Mouse (Mus musculus): Measurements from ENCODE around the gene Krt27. TPM values are rescaled to one million over a fixed set of nuclear protein-coding genes. Genes with fewer than 3 reads are reported as not detected.

Krt27 gene
- not detected for polyA plus RNA-seq (2014; fragmentation: Illumina TruSeq; extraction: RNeasy Lipid Tissue Mini Kit (QIAGEN cat#74804); ENCODE audit: low read depth, low replicate concordance)

GRCm38 (mm10) chr11:99351004-99351403 lies at the start of gene Krt27:
TSS of gene Krt27 (minus strand) at chr11:99351104.

GRCm38 (mm10) chr11:99389264-99389663 lies 38.4 kb upstream of the Krt27 start, which contains the start of gene Krt10:
TSS of gene Krt10 (minus strand) at chr11:99389364.

GRCm38 (mm10) chr11:99374803-99375202 lies 23.9 kb upstream of the Krt27 start, which contains the start of gene Krt28:
TSS of gene Krt28 (minus strand) at chr11:99374903.

GRCm38 (mm10) chr11:99337866-99338265 lies 13.0 kb downstream of the Krt27 start, which contains the start of gene Krt26:
TSS of gene Krt26 (minus strand) at chr11:99337966.

GRCm38 (mm10) chr11:99322851-99323250 lies 28.1 kb downstream of the Krt27 start, which contains the start of gene Krt25:
TSS of gene Krt25 (minus strand) at chr11:99322951.

Other genes starting within 250 kb of the Krt27 start
- not detected for gene Ccr7, start 196.0 kb downstream of the Krt27 start, polyA plus RNA-seq (2014; fragmentation: Illumina TruSeq; extraction: RNeasy Lipid Tissue Mini Kit (QIAGEN cat#74804); ENCODE audit: low read depth, low replicate concordance)
- 138 TPM for gene Smarce1, start 120.1 kb downstream of the Krt27 start, polyA plus RNA-seq (2014; fragmentation: Illumina TruSeq; extraction: RNeasy Lipid Tissue Mini Kit (QIAGEN cat#74804); ENCODE audit: low read depth, low replicate concordance)
- gene Krt222, start 107.0 kb downstream of the Krt27 start, polyA plus RNA-seq (2014; fragmentation: Illumina TruSeq; extraction: RNeasy Lipid Tissue Mini Kit (QIAGEN cat#74804); ENCODE audit: low read depth, low replicate concordance): 6.1 TPM
- gene Krt24, start 65.8 kb downstream of the Krt27 start, polyA plus RNA-seq (2014; fragmentation: Illumina TruSeq; extraction: RNeasy Lipid Tissue Mini Kit (QIAGEN cat#74804); ENCODE audit: low read depth, low replicate concordance): not detected
- not detected for gene Krt25, start 28.2 kb downstream of the Krt27 start, polyA plus RNA-seq (2014; fragmentation: Illumina TruSeq; extraction: RNeasy Lipid Tissue Mini Kit (QIAGEN cat#74804); ENCODE audit: low read depth, low replicate concordance)
- not detected for gene Krt26, start 13.1 kb downstream of the Krt27 start, polyA plus RNA-seq (2014; fragmentation: Illumina TruSeq; extraction: RNeasy Lipid Tissue Mini Kit (QIAGEN cat#74804); ENCODE audit: low read depth, low replicate concordance)
- gene Krt28, start 23.8 kb upstream of the Krt27 start, polyA plus RNA-seq (2014; fragmentation: Illumina TruSeq; extraction: RNeasy Lipid Tissue Mini Kit (QIAGEN cat#74804); ENCODE audit: low read depth, low replicate concordance): not detected
- gene Krt10, start 38.3 kb upstream of the Krt27 start, polyA plus RNA-seq (2014; fragmentation: Illumina TruSeq; extraction: RNeasy Lipid Tissue Mini Kit (QIAGEN cat#74804); ENCODE audit: low read depth, low replicate concordance): 14.8 TPM
- not detected for gene Krt12, start 71.2 kb upstream of the Krt27 start, polyA plus RNA-seq (2014; fragmentation: Illumina TruSeq; extraction: RNeasy Lipid Tissue Mini Kit (QIAGEN cat#74804); ENCODE audit: low read depth, low replicate concordance)
- not detected for gene Krt20, start 87.0 kb upstream of the Krt27 start, polyA plus RNA-seq (2014; fragmentation: Illumina TruSeq; extraction: RNeasy Lipid Tissue Mini Kit (QIAGEN cat#74804); ENCODE audit: low read depth, low replicate concordance)
- not detected for gene Krt23, start 142.0 kb upstream of the Krt27 start, polyA plus RNA-seq (2014; fragmentation: Illumina TruSeq; extraction: RNeasy Lipid Tissue Mini Kit (QIAGEN cat#74804); ENCODE audit: low read depth, low replicate concordance)
- gene Krt39, start 170.2 kb upstream of the Krt27 start, polyA plus RNA-seq (2014; fragmentation: Illumina TruSeq; extraction: RNeasy Lipid Tissue Mini Kit (QIAGEN cat#74804); ENCODE audit: low read depth, low replicate concordance): not detected
- gene Krt40, start 192.1 kb upstream of the Krt27 start, polyA plus RNA-seq (2014; fragmentation: Illumina TruSeq; extraction: RNeasy Lipid Tissue Mini Kit (QIAGEN cat#74804); ENCODE audit: low read depth, low replicate concordance): not detected
- not detected for gene Krtap3-3, start 199.8 kb upstream of the Krt27 start, polyA plus RNA-seq (2014; fragmentation: Illumina TruSeq; extraction: RNeasy Lipid Tissue Mini Kit (QIAGEN cat#74804); ENCODE audit: low read depth, low replicate concordance)
- gene Krtap3-2, start 205.7 kb upstream of the Krt27 start, polyA plus RNA-seq (2014; fragmentation: Illumina TruSeq; extraction: RNeasy Lipid Tissue Mini Kit (QIAGEN cat#74804); ENCODE audit: low read depth, low replicate concordance): not detected
- not detected for gene Gm11939, start 208.4 kb upstream of the Krt27 start, polyA plus RNA-seq (2014; fragmentation: Illumina TruSeq; extraction: RNeasy Lipid Tissue Mini Kit (QIAGEN cat#74804); ENCODE audit: low read depth, low replicate concordance)
- not detected for gene Krtap3-1, start 215.5 kb upstream of the Krt27 start, polyA plus RNA-seq (2014; fragmentation: Illumina TruSeq; extraction: RNeasy Lipid Tissue Mini Kit (QIAGEN cat#74804); ENCODE audit: low read depth, low replicate concordance)
- gene Krtap1-5, start 229.9 kb upstream of the Krt27 start, polyA plus RNA-seq (2014; fragmentation: Illumina TruSeq; extraction: RNeasy Lipid Tissue Mini Kit (QIAGEN cat#74804); ENCODE audit: low read depth, low replicate concordance): not detected
- not detected for gene Krtap1-4, start 232.6 kb upstream of the Krt27 start, polyA plus RNA-seq (2014; fragmentation: Illumina TruSeq; extraction: RNeasy Lipid Tissue Mini Kit (QIAGEN cat#74804); ENCODE audit: low read depth, low replicate concordance)
- gene Krtap1-3, start 240.2 kb upstream of the Krt27 start, polyA plus RNA-seq (2014; fragmentation: Illumina TruSeq; extraction: RNeasy Lipid Tissue Mini Kit (QIAGEN cat#74804); ENCODE audit: low read depth, low replicate concordance): not detected
- not detected for gene Krtap9-3, start 247.0 kb upstream of the Krt27 start, polyA plus RNA-seq (2014; fragmentation: Illumina TruSeq; extraction: RNeasy Lipid Tissue Mini Kit (QIAGEN cat#74804); ENCODE audit: low read depth, low replicate concordance)